Mouse (Mus musculus) layer of hippocampus, adult 8-10 months (tissue): ENCODE data around the gene Atrnl1. TPM values are rescaled to one million over a fixed set of nuclear protein-coding genes. Genes with fewer than 3 reads are reported as not detected.
"Not testable (repeated sequence)": the region's sequence is repeated elsewhere in the genome, so short reads cannot be mapped to it uniquely, and the experiment has no call there.

Experiments
- DNase-seq, 2 experiments: peaks; one replicate each; pipeline ENCODE4 v3.0.0; 2022; ENCODE audit warnings: low spot score in 2 of 2
- total RNA-seq, 4 experiments: library from RNA; stranded (reverse); gene quantifications; 2 replicates each; pipeline ENCODE4 v1.2.4; 2022

Atrnl1 gene
- total RNA-seq, 4 experiments from 2014 or later, result 60.7 to 70.3 (median 65.2) TPM

DNA sequence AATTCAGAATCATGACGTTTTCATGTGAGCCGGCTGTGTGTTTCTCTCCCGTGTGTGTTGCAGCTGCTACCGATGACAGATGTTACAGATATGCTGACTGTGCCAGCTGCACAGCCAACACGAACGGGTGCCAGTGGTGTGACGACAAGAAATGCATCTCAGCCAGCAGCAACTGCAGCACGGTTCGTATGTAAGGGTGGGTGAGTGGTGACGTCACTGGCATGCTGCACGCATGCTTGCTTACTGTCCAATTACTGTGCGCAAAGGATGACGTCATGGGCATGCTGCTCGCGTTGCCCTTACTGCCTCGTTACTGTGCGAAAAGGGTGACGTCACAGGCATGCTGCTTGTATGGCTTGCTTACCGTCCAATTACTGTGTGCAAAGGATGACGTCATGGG is 75.8 kb downstream of the Atrnl1 start:
- peak; percentile 51 to 54 for DNase-seq

DNA sequence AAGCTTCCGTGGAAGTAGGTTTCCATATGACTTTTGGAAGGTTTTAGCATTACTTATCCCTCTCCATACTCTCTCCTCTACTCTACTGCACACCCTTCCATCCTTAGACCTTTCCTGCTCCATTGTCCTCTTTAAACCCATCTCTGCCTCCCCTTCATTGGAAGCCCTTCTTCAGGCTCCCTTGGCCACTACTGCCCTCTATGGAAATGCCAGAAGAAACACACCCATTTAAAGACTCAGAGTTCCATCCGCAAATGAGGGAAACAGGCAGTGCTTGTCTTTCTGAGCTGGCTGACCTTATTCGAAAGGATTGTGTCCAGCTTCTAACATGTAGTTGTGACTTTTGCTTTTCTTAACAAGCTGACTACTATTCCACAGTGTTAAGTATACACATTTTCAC is 81.7 kb downstream of the Atrnl1 start:
- DNase-seq, result no peak

DNA sequence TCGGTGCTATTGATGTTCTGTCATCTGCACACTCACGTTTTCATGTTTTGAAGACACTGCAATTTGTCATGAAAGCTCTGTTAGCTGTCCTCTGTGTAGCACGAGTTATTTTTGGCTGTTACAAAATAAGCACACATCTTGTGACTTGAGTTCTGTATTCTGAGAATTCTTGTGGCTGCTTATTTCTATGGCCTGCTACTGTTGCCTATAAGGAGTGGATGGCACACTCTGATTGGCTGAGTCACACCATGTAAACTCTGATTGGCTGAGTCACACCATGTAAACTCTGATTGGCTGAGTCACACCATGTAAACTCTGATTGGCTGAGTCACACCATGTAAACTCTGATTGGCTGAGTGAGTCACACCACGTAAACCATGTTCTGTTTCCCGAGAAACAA is 85.9 kb downstream of the Atrnl1 start:
- DNase-seq, result not testable (repeated sequence)

DNA sequence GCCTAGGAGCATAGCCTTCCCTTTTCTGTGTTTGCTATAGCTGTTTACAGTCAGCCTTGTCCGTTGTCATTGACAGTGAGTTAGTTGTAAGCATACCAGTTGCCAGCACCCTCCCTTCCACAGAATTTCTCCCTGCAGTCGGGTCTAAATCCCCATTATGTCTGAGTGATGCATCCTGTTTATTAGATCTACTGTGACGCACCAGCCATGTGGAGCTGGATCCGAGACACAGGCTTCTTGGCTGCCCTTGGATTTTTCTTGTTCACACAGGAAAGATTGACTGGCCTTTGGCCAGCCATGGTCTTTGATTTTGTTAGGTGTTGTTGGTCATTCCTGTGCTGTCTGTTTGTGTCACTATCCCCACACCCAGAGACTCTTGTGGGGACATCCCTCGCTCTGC is 102.3 kb downstream of the Atrnl1 start:
- no peak for DNase-seq

DNA sequence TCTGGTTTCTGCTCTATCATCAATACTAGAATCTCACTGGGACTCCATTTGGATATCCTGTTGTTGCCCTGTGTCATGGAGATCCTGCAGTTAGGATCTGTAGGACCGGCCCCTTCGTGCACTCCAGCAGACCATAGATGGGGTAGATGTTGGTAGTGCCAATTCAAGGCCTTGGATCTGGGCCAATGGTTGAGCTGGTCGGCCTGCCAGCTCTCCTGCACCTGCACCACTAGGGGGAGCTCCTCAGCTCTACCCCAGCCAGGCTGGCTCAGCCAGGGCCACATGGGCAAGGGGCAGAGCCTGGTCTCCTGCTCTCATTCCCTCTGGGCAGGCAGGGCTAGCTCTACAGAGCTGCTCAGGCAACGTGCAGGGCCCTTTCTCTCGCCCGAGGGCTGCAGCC is 114.1 kb downstream of the Atrnl1 start:
- no peak for DNase-seq

DNA sequence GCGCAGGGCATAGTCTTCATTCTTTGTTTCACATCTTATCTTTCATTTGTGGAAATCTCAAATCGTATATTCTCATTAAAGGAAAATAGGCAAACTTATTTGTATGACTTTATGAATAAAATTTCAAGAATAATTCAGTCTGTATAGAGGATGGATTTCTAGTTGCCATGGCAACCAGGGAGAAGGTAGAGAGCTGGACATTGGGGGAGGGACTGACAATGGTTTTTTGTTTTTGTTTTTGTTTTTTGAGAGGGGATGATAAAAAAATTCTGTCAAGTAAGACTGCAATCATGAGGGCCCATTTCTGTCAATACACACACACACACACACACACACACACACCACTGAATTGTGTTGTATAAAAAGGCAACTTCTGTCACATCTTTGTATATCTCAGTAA is 114.5 kb downstream of the Atrnl1 start:
- DNase-seq, result no peak

DNA sequence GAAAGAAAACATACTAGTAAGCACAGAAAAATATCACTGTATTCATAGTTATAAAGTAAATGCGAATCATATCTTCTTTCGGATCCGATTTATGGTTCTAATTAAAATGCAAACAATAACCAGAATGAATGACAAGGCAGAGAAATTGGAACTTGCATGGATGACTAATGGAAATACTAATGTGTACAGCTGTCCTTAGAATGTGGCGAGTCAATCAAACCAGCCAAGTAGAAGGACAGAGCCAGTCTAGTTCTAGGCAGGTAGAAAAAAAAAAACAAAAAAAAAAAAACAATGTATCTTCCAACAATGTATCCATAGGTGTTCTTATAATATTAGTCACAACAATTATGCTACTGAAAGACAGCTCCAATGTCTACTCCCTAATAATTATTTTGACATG is 116.2 kb downstream of the Atrnl1 start:
- no peak for DNase-seq

DNA sequence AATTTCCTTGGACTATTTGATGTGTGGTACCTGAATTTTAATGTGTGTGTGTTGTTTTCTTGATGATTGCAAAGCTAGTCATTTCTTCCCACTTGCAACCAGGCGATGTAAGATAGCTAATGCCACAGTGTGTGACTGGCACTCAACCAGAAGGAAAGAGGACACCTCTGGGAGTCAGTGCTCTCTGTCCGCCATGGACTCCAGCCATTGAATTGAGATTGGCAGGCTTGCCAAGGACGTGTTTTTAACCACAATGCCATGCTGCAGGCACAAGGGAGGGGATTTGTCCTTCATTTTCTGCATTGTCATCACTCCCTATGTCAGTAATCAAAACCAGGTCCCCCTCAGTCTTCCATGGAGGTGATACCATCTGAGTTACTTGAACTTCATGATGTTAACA is 126.6 kb downstream of the Atrnl1 start:
- no peak for DNase-seq

DNA sequence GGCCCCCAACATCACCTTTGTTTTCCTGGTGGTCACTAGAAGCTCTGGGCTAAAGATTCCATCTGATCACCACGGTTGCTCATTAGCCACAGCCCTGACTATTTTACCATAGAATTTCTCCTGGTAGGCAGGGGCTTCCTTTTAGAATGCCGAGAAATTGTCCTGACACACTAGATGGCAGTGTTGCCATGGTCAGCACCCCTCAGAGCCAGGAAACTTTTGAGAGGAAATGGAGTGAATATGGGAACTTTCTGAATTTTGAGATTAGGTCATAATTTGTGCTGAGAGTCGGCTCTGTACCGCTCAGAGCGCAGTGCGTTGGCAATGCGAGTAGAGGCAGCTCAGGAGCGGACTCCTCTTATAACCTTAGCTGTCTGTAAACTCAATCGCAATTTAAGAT is 134.7 kb downstream of the Atrnl1 start:
- DNase-seq, result peak in 1 of 2 experiments; percentile 45

DNA sequence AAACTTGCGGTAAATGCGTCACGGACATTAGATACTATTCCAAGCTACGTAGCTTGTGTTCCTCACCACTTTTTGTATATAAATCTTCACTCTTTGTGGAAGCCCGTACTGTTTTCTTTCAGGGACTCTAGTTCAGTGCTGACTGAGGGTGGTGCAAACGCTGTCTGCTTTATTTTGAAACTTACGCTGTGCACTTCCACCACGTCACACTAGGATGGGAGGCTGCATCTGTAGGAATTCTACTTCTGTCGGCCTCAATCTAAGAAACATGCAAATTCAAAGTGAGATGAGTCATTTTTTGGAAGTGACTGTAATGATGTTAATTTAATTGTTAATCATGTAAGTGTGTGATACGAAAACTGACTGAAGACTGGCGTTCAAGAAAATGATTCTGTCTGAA is 135.7 kb downstream of the Atrnl1 start:
- DNase-seq, result no peak

DNA sequence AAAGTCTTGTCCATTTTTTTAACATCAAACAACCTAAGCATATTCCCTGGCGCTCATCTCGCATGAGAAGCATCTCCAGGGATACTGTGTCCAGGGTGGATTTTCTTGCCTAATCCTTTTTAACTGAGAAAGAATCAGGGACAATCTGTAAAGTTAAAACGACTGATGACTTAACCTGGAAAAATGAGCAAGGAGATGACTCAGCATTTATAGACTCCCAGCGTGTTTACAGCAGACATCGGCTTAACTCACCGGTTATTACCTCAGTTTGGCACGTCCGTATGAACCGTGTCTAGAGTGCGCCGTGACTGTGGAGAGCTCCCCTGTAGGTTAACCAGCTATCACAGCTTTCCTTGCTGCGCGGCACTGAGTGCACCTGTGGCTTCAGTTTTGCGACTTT is 141.4 kb downstream of the Atrnl1 start:
- DNase-seq, result no peak

DNA sequence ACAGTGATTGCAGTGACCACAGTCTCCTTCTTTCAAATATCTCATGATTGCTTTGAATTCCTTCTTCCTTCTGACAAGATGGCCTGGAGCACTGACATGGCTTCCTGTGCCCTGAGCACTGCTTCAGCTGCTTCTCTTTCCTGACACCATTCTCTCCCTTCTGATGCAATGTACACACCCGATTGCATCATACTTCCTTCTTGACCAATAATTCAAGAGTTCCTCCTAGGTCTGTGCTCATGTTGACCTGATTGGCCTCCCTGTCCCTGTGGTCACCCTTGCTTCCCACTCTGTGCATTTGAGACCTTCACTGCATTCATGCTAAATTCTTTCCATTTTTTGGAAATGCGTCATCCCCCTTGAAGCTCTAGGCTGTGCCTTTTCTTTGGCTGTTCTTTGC is 151.7 kb downstream of the Atrnl1 start:
- DNase-seq, result no peak

DNA sequence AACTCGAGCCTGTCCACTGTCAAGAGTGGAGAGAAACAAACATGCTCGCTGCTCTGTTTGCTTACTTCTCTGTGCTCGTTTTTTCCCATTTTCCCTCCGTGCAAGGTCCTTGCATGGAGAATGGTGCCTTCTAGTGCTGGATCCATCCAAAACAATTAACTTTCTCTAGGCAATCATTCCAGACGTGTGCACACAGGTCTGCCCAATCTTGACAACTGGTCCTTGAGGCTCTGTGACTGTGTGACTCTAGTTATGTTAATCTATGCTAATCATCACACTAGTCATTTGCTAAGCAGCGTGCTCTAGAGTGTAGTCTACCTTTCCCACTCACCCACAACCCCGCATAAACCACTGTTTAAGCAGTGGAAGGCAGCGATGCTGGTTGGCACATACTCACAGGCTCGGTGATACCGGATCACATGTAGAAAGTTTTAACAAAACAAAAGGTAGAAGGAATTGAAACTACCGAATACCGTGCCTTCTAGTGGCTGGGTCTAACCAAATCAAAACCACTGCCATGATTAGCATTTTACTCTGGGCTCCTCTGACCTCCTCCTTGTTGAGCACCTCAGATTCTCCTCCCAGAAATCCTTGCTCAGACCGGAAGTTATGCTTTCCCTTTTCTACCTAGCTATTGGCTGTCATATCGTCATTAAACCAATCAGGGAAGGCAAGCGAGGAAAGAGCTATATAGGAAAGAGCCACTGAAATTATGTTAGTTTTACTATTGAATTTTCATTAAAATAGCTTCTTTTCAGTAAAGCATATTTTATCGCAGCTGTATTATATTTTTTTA is 153.9 kb downstream of the Atrnl1 start:
- no peak for DNase-seq

DNA sequence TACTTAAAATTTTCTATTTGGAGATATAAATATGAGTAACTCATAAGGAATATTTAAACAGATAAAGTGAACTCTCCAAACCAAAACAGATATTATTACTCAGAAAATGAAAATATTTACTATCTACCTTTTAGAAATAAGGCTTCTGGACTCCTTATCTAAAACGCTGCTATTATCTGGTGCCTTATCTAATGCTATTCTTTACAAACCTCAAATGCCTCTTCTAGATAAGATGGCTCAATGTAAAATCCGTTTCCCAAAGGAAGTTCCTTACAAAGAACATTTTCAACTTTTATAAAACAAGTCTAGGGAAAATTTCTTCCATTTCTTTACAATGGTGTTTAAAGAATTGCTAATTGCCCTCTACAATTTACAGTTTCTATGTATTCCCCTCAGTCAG is 156.2 kb downstream of the Atrnl1 start:
- no peak for DNase-seq

DNA sequence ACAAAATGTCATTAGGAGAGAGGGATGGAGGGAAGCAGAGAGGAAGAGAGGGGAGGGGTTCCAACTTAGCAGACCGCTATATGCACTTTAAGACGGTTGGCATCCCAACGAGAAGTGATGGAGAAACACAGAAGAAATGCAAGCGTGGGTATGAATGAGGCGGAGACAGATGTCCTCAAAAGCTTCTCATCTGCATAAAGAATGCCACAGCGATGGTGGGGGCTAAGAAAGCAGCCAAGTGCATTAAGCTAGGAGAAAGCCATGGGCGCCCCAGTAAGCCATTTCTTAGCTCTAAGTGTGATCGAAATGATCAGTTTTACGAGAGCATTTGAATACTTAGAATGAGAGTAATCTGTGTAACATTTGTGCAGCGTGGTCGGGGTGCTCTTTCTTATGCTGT is 157.8 kb downstream of the Atrnl1 start:
- peak; percentile 19 to 26 for DNase-seq

DNA sequence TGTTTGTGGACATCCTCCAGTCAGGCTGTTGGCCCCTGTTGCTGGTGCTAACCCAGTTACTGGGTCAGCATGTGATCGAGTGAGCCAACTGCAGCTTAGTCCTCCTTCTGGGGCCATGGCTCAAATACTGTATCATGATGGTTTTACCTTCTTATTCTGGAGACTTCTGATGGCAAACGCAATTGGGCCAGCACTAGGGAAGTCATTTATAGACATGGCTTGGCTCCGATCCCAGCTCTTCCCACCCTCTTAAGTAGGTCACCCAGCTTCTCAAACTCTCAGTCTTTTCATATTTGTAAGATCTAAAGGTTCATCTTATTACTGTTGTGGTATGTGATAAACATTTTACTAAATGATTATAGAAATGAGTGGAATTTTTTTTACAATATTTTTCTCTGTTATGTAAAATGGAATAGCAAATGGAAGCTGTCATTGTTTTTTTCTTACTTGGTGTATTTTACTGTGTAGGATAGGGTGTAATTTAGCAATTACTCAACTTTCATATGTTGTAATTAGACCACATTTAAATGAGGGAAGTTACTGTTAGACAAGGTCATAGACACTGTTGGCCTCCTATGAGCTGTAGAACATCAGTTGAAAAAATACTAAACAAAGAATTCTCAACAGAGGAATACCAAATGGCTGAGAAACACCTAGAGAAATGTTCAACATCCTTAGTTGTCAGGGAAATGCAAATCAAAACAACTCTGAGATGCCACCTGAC is 171.7 kb downstream of the Atrnl1 start:
- no peak for DNase-seq

DNA sequence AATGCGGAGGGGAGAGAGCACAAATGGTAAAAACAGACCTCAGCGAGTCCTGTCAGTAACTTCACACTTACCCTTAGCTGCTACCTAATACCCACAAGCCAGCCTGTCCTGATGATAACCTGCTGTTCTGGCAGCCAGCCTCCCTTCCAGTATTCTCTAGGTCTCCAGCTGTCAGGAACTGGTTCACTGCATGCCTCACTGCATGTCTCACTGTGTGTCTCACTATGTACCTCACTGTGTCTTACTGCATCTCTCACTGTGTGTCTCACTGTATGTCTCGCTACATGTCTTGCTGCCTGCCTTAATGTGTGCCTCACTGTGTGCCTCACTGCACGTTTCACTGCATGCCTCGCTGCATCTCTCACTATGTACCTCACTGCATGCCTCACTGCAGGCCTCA is 175.9 kb downstream of the Atrnl1 start:
- no peak for DNase-seq

DNA sequence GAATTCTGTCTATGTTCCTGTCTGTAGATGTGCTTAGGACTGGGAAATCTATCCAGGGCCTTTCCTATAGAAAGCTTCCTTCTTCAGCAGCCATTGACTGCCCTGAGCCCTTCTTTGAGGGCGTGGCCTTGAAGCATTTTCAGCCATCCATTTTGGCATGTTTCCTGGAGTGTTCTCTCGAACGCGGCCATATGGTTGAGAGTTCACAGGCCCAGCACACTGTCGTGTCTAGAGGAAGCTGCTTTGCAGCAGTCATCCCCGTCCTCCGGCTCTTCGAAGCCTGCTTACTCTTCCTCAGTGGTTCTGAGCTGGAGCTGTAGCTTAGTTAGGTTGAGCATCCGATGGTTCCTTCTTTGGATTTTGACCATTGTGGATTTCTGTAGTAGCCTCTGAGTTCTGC is 191.4 kb downstream of the Atrnl1 start:
- no peak for DNase-seq

DNA sequence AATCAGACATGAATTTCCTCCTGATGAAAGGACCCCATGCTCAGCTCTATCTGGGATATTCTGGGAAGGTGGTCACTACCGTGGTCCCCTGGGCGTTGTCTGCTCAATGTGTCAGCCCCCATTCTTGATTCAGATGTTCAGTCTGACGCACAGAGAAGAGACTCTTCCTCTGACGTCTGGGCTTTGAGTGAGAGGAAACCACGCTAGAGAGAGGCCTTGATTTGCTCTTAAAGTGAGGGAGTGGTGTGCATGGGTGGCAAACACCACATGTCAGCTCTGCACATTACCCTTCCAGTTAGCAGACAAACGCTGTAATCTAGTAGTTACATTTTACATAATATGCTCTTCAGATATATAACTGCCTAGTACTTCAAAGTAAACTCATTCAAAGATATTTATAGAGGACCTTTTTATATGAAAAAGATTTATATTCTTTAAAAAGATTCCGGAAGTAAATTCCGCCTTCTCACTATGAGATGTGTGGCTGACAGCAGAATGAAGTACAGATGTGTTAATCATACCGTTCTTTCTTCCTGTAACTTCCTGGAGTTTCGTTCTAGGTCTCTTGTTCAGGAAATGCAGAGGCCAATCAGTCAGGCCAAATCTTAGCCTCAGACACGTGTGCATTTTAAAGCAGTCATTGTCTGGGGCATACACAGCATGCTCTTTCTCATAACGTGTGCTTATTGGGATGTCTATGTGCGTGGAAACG is 192.1 kb downstream of the Atrnl1 start:
- no peak for DNase-seq

DNA sequence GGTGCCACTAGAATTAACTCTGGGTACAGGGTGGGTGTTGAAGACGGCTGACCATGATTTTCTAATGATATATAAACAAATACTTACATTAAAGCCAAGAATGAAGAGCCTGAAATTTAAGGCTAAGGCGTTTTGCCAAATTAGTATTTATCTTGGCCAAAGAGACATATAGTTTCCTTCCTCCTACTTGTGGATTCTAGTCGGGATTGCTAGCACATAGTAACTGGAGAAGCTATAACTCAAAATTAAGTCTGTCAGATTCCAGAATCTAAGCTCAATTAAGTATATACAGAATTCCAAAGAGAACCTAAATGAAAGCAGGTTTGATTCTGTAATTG is 192.6 kb downstream of the Atrnl1 start:
- DNase-seq, result no peak

DNA sequence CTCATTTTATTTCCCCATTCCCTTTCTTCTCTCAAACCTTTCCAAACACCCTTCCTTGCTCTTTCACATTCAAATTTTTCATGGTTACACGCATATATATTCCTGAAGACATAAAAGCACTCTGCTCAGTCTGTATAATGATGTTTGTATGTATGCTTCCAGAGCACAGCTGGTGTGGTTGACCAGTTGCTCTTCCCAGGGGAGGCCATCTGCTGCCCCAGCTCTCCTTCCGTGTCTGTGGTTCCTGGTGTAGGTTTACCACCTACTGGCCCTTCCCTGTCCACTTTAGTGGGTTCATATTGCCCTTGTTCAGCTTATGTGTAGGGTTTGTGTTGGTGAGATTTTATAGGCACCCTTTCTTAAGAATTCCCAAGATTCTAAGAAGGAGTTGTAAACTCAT is 197.5 kb downstream of the Atrnl1 start:
- no peak for DNase-seq

DNA sequence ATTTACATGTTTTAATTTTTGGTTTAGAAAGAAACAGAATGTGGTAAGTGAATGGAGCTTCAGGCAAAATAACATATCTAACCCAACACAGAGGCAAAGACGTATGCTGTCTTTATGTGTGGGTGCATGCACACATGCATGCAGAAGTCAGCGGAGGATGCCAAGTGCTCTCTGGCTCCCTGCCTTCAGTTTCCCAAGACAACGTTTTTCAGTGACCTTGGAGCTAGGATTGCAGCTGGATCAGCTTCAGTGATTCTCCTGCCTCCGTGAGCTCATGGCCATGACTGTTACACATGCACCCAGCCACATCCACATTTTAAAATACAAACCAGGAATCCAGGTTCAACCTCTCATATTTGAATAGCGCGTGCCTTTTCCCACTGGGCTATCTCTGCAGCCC is 203.5 kb downstream of the Atrnl1 start:
- no peak for DNase-seq
